Mouse (Mus musculus): ENCODE results near the gene Pou3f3. TPM values are rescaled to one million over a fixed set of nuclear protein-coding genes. Genes with fewer than 3 reads are reported as not detected.

The Pou3f3 gene
- not detected for total RNA-seq (2021)
- long read RNA-seq, experiment 1: 0 reads
- long read RNA-seq, experiment 2: 0 reads

- no peak for DNase-seq (ENCODE audit: low spot score in 2 of 2)
Measured at GRCm38 (mm10) chr1:42695578-42695915, at the start of gene Pou3f3. Gene Pou3f3 (plus strand): TSS chr1:42695768.

DNA sequence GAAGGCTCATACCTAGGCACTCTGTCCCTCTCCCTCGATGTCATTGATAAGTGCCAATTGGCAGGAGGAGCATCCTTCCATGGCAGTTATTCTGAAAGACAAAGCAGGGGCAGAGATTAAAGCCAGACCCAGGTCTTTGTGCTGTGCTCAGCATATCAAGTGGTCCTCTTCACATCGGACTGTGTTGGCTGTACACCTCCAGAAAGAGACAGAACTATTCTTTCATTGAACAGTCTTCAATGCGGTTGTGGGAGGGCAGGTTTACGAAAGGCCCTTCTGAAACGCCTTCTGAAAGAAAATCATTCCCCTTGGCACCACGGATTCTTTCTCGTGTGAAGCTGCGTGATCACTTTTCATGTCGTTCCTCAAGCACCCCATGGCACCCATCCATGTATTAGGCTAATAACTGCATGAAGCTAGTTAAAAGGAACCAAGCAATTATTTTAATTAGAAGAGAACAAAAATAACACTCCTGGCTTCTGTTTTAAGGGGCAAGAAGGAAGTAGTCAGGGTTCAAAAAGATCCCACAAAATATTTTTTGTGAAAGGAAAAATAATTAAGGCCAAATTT, 47.1 kb upstream of the Pou3f3 start:
- no peak for DNase-seq (ENCODE audit: low spot score in 2 of 2)

DNA sequence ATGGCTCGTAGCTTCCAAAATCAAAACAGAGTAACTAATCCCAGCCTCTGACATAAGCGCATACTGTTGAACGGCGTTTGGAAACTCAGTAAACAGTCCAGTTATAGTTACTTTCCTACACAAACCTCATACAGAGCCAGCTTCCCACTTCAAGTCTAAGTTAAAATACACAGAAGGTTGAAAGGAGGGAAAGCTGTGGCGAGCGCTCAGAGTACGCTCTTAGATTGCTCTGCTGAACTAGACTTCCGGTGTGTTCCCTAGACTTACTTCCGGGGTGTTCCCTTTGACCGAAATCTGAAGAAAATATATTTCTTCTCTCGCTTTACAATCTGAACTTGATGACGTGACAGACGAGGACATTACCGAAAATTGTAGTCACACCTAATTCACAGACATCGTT, 44.1 kb upstream of the Pou3f3 start:
- no peak for DNase-seq (ENCODE audit: low spot score in 2 of 2)

DNA sequence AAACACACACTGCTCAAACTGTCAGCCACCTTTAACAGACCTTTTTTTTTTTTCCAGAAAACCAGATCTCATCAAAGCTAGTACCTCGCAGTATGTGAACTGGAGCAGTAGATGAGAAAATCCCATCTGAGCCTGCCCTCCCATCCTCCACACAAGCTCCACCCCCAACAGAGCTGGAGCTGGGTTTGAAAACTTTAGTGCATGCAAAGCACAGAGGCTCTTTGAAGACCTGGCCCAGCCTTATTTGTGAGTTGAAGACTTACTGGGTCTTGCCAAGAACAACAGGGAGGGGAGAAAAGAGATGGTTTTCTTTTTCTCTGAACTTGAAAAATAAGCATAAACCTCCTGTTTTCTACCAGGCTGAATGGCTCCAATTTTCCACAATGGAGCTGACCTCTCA, 28.0 kb upstream of the Pou3f3 start:
- no peak for DNase-seq (ENCODE audit: low spot score in 2 of 2)

DNA sequence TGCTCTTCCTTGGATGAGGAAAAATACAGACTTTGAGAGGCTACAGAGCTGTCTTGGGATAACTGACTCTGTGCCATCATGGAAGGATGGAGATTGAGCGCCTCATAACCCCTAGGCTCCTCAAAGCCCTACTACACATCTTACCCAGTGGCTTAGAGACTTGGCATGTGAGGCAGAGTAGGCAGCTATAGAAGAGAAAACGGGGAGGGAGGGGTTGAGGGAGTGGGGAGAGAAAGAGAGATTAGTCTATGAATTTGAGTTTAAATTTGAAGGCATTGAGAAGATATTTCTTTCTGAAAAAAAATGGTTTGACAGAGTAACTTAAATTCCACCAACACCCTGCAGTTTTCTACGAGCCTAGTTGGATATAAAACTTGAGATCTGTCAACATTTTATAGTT, 14.9 kb upstream of the Pou3f3 start:
- no peak for DNase-seq (ENCODE audit: low spot score in 2 of 2)

DNA sequence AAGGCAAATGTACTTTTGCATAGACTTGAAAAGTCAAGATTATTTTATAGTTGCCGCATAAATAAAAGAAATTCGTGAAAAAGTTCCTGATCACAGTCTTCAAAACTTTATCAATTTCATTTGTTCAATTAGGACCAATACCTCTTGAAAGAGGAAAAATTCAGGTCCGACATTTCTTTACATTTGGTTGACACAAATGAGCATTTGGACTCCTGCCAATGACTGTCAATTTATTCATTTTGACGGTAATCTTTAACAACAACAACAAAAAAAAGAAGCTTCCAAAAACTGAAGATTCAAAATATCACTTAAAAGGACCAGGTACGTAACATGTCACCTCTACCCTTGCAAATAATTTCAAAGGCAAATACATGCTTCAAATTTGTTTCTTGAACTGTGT, 13.8 kb upstream of the Pou3f3 start:
- no peak for DNase-seq (ENCODE audit: low spot score in 2 of 2)

DNA sequence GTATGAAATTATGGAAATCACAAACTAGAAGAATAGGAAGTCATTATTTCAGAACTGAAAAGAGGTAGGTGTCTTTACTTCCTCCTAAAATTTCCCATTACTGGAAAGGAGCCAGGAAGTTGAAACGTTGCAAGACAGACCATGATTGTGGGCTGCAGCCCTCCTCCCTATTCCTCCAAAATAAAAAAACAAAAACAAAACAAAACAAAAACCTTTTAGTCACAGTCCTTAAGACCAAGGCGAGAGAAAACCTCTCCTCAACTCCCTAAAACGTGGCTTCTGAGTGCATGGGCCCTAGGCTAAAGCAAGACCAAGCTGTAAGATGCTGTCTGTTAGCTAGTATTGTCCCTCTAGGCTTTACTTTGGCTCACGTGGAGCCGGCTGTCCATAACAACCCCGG, 11.7 kb upstream of the Pou3f3 start:
- no peak for DNase-seq (ENCODE audit: low spot score in 2 of 2)

GRCm38 (mm10) chr1:42684345-42684744, 11.2 kb upstream of the Pou3f3 start:
- no peak for DNase-seq (ENCODE audit: low spot score in 2 of 2)

DNA sequence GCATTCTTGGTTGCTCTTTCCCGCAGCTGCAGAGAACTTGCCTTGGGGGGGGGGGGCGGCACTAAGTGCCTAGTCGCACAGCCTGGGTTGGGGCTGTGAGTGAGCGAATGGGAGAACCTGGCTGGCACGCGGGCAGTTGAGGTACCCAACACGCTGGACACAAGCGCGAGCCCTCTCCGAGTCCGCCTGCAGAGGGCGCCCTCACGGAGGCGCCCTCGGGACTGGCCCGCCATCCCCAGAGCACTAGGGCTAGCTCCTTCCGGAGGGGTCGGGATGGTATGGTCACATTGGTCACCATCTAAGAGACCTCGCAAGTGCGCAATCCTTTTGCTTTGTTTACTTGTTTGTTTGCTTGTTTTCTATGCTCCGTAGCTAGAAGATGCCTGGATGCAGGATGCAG, 10.8 kb upstream of the Pou3f3 start:
- no peak for DNase-seq (ENCODE audit: low spot score in 2 of 2)

GRCm38 (mm10) chr1:42685321-42685960, 10.1 kb upstream of the Pou3f3 start:
- DNase-seq (ENCODE audit: low spot score in 2 of 2): no peak

- no peak for DNase-seq (ENCODE audit: low spot score in 2 of 2)
Measured at GRCm38 (mm10) chr1:42686194-42687131, 9.1 kb upstream of the Pou3f3 start.

- DNase-seq (ENCODE audit: low spot score in 2 of 2): no peak
Measured at GRCm38 (mm10) chr1:42687271-42687670, 8.3 kb upstream of the Pou3f3 start.

GRCm38 (mm10) chr1:42687756-42688540, 7.6 kb upstream of the Pou3f3 start:
- no peak for DNase-seq (ENCODE audit: low spot score in 2 of 2)

- no peak for DNase-seq (ENCODE audit: low spot score in 2 of 2)
Measured at GRCm38 (mm10) chr1:42688541-42689125, 6.9 kb upstream of the Pou3f3 start.

- no peak for DNase-seq (ENCODE audit: low spot score in 2 of 2)
Measured at GRCm38 (mm10) chr1:42690024-42690575, 5.5 kb upstream of the Pou3f3 start.

DNA sequence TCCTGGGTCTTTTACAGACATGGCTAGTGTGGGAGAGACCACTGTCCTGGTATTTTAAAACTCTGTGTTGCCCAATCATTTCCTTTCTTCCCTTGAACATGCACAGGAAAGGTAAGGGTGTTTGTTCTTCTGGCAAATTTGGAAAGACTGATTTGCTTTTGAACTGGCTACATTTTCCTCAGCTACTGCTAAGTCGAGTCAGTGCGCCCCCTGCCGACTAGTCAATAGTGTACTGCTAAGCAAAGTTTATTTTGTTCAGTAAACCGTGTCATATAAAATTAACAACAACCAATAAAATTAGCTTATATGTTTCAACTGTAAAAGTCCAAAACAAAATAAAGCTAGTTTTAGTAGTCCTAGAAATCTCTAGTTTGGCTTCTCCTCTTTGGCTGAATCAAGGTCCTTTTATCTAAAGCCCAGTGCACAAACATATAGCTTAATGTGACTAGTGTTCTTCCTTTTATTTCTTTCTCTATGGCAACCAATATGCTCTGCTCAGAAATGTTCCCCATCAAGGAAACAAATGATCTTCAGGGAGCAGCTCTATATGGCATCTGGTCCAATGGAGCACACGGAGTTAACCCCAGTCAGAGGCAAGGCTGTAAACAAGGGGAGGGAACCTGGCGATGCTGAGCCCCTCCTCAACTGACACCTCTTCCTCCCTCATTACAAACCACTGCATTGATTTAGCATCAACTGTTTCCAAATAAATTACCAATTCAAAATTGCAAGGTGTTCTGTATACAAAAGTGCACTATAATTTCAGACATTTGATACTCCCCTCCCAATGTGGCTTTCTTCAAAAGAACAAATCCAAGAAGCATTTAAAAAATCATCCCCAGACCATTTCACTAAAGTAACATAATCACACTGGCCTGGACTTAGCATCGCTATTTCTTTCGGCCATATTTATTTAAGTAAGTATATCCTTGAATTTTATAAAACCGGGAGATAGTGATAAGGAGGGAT, 4.1 kb upstream of the Pou3f3 start:
- DNase-seq (ENCODE audit: low spot score in 2 of 2): no peak

GRCm38 (mm10) chr1:42692221-42692620, 3.3 kb upstream of the Pou3f3 start:
- no peak for DNase-seq (ENCODE audit: low spot score in 2 of 2)

DNA sequence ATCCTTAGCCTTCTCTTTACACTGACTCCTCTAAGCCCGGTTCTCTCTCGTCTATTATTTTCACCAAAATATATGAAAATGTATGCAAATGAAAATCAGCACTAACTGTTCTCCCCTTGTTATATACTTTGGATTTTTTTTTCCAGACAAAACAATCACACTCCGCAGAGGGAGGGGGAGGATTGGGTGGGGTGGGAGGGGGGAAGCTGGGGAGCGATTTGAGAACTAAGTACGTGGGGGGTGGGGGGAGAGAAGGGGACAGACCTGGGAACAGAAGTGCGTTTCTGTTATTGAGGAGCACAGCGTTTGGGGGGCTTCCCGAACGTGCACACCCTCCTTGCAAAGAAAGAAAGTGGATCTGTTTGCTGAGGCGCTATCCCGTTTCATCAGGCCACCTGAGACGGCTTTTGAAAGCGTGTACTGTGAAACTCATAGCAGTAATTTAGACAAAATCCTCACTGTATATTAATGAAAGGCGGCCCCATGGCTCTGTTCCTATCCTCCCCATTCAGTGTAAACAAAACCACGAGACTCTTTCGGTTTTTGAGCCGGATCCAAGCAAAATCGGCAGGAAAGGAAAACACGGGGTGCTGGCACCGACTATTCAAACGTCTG, 2.4 kb upstream of the Pou3f3 start:
- no peak for DNase-seq (ENCODE audit: low spot score in 2 of 2)

GRCm38 (mm10) chr1:42693852-42694251, 1.7 kb upstream of the Pou3f3 start:
- no peak for DNase-seq (ENCODE audit: low spot score in 2 of 2)

All from adrenal gland, adult 18-20 months (tissue).